Mouse (Mus musculus) cerebellum, adult (tissue): ENCODE measurements at regions not wholly inside any gene's neighbourhood (a gene's known extent, or its start where the extent isn't known, plus 50 kb on each side); places are given as distances from the start of the nearest gene placed in this dataset.
A peak's percentile ranks its signal among the peaks of the same experiment; 100 is the strongest.

Experiments used
- ATAC-seq: cut with Nextera tagmentation; 2 replicates; pipeline ENCODE4 v1.9.2; 2017; ENCODE audit warnings: mild to moderate bottlenecking, moderate library complexity, mixed read lengths; ENCODE audit not compliant: insufficient number of reproducible peaks, low FRiP score, low TSS enrichment

DNA sequence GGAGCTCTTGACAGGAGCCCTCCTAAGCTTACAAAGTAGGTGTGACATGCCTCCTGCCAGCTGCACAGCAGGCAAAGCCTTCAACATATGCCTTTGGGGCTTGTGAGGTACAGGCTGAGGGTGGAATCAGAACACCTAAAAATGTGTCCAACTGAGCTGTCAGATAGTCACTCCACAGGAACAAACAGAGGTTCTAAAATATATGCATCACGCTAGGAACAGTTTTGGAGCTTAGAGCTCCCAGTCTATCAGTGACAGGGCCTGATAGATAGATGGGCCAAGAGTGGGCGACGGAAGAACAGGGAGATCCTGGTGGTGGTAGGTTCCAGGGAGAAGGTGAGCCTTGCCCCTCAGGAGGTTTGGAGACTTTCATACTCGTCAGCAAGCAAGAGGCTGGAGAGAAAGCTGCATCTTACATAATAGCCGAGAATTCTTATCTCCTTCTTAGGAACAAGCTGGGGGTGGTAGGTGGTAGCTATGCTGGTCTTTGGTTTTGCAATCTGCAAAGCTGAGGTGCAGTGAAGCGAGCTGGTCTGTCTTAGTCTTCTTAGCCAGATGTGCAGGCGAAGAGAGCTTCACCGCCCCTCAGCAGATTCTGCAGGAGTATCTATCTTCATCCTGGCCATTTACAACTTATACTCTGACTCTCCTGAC is 121.5 kb upstream of the Slc30a5 start:
- peak; percentile 53; the same call in 1 of the 2 replicates for ATAC-seq

DNA sequence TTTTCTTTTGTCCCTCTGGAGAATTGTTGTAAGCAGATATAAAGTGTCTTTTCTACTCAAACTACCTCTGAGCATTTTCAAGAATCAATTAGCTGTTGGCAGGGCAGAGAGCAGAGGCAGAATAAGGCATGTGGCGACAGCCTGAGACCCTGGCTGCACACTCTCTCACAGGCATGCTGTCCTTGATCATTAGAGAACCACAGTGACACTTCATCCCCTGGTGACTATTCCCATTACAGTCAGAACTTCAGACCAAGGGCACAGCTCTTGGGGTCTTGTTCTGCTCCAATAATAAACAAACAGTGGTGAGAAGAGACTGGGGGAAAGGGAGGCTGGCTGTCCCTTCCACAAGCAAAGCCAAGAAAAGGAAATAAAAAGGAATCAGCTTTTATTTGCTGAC is 120.9 kb upstream of the Slc30a5 start:
- ATAC-seq, result no peak

DNA sequence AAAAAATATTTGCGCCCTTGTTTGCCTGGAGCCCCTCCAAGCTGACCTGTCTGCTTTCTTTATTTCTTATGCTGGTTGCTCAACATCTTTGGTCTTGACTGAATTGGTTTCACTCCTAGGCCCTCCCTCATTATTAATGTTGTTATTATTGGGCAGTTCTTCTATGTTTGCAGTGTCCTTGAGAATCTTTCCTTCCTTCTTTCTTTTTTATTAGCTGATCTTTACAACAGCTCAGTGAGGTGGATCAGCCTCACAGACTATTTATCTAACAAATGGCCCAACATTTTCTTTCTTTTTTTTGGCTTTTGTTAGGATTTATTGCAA is 117.9 kb upstream of the Slc30a5 start:
- ATAC-seq, result no peak

DNA sequence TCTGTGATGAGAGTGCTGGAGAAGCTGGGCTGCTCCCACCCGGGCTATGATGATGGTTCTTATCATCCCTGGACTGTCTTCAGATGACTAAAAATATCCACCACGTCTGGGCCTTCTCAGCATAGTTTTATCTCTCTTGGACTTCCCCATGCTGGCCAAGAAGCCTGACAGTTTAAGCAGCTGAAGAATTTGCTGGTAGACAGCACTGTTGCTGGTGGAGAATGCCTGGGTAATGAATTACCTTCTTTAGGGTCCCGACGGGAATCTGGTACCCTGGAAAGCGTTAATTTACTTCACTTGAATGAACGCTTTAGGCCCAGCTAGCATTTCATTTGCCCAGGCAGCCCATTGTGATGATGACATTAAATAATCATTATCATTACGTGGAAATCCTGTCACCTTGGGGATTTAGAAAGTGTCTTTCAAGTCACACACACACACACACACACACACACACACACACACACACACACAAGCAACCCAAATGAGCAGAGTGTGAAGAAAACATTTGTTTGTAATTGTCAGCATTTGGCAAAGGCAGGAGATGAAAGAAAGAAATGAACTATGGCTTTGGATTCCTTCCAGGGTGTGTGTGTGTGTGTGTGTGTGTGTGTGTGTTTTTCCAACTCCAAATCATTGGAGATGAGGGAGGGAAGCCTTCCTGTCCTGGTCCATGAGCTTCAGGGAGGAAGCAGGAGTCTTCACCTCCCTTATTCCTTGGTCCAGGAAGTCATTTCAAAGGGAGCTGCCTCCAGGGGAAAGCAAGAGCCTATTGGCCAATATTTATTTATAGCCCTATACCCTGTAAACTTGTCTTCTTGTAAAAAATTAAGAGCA is 117.3 kb upstream of the Slc30a5 start:
- no peak for ATAC-seq

DNA sequence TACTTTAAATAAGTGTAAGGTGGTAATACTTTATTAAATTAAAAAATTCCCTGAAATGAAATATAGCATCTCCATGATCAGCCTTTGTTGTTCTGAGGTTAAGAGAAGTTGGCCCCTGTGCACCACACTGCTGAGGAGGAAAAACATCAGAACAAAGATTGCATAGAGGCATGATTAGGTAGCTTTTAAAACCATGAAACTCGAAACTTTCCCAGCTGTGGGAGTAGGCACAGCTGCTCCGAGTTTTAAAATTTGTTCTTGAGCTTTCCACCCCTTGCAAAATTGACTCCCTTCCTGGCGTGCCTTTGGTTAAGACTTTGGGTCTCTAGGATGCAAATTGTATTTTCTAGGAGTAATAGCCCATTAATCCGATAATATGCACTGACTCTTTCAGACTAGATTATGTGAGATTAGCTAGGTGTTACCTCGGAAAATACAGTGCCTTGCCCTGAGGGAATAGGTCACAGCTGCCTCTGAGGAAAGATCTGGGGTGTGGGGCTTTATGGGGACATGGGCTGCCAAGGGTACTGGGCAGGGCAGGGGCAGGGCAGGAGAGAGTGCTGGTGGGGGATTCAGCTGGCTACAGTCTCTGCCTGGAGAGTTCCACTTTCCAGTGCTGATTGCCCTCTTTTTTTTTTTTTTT is 110.1 kb upstream of the Slc30a5 start:
- no peak for ATAC-seq

DNA sequence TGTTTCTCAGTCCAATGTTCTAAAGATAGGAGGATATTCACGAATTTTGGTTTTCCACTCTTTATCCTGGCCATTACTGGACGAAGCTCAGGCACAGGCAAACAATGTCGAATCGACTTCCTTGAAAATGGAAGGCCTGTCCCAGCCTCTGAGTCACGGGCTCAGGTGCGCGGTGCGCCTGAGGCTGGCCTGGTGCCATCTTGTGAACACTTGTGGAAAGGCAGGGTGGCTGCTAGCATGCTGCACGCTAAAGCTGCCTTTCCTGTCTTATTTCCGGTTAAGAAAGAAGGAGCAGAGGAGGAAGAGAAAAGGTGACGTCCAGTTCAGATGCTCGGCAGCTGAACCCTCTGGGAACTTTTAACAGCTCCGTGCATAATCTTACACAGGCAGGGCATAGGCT is 107.6 kb upstream of the Slc30a5 start:
- ATAC-seq, result no peak

DNA sequence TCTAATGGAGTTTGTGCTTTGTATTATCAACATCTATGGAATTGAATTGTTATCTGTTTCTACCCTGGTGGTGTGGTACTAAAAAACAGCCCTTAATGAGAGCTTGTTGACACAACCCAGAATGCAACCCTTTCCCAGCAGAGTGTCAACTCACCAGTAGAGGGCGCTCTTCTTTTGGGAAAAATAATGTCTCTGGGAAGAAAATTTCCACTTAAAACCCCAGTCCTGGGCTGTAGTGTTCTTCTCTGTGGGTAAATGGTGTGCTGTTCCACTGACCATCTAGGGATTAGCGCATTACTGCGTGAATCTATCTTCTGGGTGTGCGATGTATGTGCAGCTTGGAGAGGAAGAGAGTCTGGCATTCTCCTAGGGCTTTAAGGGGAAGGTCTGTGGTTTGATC is 106.5 kb upstream of the Slc30a5 start:
- ATAC-seq, result peak; percentile 82

DNA sequence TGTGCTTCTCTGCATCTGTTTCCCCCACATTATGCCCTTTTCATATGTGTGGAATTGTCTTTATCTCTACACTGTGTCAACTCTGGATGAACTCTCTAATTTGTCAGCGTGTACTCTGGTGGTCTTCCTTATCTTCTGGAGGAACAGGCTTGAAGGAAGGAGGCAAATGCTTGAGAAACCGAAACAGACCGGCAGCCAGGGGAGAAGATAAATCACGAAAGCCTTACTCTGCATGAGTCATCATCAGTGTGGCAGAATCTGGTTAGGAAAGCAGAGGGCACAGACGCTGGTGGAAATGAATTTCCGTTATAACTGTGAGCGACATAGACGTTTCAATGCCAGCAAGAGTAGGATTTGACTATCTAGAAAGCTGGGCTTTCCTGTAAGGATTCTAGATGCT is 100.0 kb upstream of the Slc30a5 start:
- ATAC-seq, result no peak

DNA sequence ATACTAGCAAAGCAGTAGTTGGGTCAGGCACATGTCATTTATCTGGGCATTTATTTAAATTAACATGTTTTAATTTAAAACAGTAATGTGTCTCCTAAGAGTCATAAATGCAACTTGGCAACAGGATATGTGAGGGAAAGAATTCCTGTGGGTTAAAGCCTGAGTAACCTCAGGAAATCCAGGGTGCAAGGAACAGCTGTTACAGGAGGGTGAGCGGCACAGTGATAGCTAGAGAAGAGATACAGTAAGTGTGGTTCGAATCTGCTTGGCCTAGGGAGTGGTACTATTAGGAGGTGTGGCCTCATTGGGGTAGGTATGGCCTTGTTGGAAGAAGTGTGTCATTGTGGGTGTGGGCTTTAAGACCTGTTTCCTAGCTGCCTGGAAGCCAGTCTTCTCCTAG is 66.3 kb upstream of the Slc30a5 start:
- no peak for ATAC-seq

DNA sequence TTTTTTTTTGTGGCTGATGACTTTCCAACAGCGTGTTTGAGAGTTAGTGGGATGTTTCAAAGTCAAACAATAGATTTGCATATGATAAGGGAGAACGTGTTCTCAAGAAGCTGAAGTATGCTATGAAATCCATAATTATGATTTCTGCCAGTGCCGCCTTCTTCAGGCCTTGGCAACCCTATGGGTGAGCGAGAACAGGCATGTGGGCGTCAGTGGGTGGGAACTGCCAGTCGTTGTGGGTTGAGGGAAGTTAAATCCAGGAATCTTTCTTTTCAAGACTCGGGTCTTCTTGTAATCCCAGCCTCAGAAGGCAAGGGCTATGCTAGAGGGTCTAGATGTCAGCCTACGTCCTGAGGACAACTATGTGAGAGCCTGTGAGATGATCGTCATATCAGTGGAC is 60.6 kb upstream of the Slc30a5 start:
- no peak for ATAC-seq

DNA sequence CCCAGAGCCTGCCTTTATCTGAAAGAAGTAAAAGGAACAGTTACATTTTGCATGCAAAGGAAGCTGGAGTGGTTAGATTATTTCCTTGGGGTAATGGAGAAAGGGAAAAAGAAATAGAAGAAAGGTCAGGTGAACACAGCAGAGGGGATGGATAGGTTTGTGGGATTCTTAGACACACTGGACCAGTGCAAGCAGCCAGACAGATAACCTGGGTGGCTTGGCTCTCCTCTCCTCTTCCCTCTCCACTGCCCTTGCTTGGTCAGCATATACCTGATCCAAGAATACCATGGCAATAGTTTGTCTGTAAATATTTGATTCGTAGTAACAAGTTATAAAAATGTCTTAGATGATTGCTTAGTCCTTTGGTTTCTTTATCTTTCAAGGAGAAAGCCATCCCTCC is 59.9 kb upstream of the Slc30a5 start:
- 0 out of 2 replicates have a peak, but pooled peaks have one; percentile 46 for ATAC-seq

DNA sequence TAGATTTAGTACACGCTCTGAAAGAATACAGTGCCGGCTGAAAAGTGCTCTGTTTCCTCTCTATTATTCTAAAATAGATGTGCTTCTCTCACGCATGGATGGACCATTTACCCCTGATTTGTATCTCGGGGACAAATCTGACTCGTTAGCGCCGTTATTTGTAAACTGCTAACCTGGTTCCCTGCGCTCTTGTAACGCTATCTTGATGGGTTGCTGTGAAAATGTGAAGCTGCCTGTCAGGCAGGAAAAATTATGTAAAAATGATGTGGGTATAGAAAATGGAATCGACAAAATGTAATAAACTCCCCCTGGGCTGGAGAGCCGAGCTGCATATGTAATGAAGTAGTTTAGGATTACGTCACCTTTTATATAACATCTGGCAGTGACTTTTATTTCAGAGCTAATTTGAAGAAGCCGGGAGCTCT is 59.4 kb upstream of the Slc30a5 start:
- ATAC-seq, result no peak

DNA sequence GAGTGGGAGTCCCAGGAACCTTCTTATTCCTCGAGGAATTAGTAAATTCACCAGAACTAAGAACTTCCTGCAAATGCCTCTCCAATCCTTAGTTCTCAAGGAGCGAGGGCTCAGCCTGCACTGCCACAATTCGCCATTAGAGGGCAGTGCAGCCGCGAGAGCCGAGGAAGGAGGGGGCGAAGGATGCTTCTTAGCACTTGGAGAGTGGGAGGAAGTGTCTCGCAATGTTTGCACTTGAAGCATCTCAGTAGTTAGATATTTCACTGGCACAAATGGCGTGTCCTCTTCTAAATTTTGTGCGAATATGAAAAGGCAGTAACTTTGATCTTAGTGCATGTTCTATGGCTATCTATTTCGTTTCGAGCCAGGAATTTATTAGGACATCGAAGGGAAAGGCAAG is 59.0 kb upstream of the Slc30a5 start:
- ATAC-seq, result peak; percentile 82

DNA sequence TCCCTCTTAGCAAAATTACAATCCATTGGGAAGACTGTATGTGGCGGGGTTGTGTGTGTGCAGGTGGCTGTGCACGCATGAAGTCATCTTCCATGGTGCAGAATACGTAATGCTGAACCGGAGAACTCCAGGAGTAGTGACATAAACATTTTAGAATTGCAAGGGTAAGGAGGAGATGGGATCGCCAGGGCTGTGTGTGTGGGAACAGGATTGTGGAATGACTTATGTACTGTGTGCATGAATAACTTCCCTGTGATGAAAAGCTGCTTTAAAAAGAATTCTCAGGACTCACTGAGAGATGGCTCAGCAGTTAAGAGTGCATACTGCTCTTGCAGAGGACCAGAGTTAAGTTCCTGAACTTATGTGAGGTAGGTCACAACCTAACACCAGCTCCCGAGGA is 57.2 kb upstream of the Slc30a5 start:
- ATAC-seq, result no peak

DNA sequence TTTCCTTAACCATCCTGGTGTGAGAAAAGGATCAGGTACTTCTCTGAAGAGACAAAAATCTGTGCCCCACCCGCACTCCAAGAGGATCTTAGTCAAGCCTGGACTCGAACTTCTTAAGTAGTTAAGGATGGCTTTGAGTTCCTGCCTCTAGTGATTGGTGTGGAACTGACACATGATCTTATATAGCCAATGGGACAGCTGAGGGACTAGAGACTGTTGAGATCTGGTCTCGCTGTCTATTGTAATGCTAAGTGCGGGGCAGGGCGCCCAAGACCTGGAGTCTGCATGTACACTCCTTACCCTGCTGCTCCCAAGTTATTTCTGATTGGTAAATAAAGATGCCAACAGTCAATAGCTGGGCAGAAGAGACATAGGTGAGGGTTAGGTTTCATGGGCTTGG is 55.3 kb upstream of the Slc30a5 start:
- no peak for ATAC-seq

DNA sequence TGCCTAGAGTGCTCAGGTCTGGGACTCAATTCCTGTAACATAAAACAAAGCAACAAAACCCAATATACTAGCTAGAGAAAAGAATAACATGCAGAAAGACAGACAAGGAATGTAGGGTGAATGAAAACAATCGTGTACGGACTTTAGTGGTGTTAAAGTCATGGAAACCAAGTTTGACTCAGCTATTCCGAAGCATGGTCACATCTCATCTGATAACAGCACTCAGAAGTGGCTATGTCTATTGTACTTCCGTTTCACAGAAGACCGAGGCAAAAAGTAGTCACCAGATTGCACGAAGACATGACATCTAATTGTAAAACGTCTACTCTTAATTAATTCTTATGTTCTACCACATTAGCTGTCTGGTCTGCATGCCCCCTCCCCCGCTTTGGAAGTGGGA is 50.5 kb upstream of the Slc30a5 start:
- no peak for ATAC-seq
